Mouse (Mus musculus) limb, embryonic 11.5 days (tissue): ENCODE results near the gene Usp10. TPM values are rescaled to one million over a fixed set of nuclear protein-coding genes. Genes with fewer than 3 reads are reported as not detected.

Experiments
- polyA plus RNA-seq: library from polyadenylated mRNA; unstranded; fragments of >200 nt; fragmentation: Nextera tagmentation; extraction: Ambion mirVana; gene quantifications from 2 replicates; pipeline ENCODE4 v1.2.1, GENCODE M21; 2014

The Usp10 gene
- polyA plus RNA-seq, 1 experiment from 2014 or later: 162 TPM

Other genes starting within 250 kb of the Usp10 start
- gene Wfdc1, start 244.0 kb upstream of the Usp10 start, polyA plus RNA-seq: not detected in 2 replicates
- gene Atp2c2, start 210.4 kb upstream of the Usp10 start, polyA plus RNA-seq: 0.71 and 2.0 TPM in 2 replicates
- gene Tldc1, start 131.9 kb upstream of the Usp10 start, polyA plus RNA-seq: 7.0 and 10.3 TPM in 2 replicates
- 181 and 197 TPM in 2 replicates for gene Cotl1, start 69.8 kb upstream of the Usp10 start, polyA plus RNA-seq
- 5.3 and 6.6 TPM in 2 replicates for gene Klhl36, start 48.1 kb upstream of the Usp10 start, polyA plus RNA-seq
- gene Gm20388, start 481 bp downstream of the Usp10 start, polyA plus RNA-seq: not detected in 2 replicates
- 2.7 and 3.1 TPM in 2 replicates for gene Crispld2, start 82.1 kb downstream of the Usp10 start, polyA plus RNA-seq
- gene Zdhhc7, start 191.1 kb downstream of the Usp10 start, polyA plus RNA-seq: 22.7 and 24.6 TPM in 2 replicates
- 1.8 and 2.3 TPM in 2 replicates for gene 6430548M08Rik, start 203.8 kb downstream of the Usp10 start, polyA plus RNA-seq